Mouse (Mus musculus): ENCODE data around the gene Cldn3.

Cldn3 gene

GRCm38 (mm10) chr5:134998359-134998758, 12.3 kb downstream of the Cldn3 start:
- in situ Hi-C loops (cut with MboI; ENCODE audit: unreplicated experiment in 2 of 2), result no loop called here

GRCm38 (mm10) chr5:134999797-135000196, 13.8 kb downstream of the Cldn3 start:
- in situ Hi-C loops (cut with MboI; ENCODE audit: unreplicated experiment in 2 of 2), result no loop called here

GRCm38 (mm10) chr5:135000751-135001150, 14.7 kb downstream of the Cldn3 start:
- in situ Hi-C loops (cut with MboI; ENCODE audit: unreplicated experiment in 2 of 2), result no loop called here

- in situ Hi-C loops (cut with MboI; ENCODE audit: unreplicated experiment in 2 of 2), result no loop called here
Measured at GRCm38 (mm10) chr5:135001309-135001708, 15.3 kb downstream of the Cldn3 start.

GRCm38 (mm10) chr5:135002151-135002550, 16.1 kb downstream of the Cldn3 start:
- in situ Hi-C loops (cut with MboI; ENCODE audit: unreplicated experiment in 2 of 2), result no loop called here

- in situ Hi-C loops (cut with MboI; ENCODE audit: unreplicated experiment in 2 of 2), result no loop called here
Measured at GRCm38 (mm10) chr5:135007802-135008571, 22.0 kb downstream of the Cldn3 start.

- in situ Hi-C loops (cut with MboI; ENCODE audit: unreplicated experiment in 2 of 2), result no loop called here
Measured at GRCm38 (mm10) chr5:135008671-135009589, 22.9 kb downstream of the Cldn3 start, which contains the start of gene Abhd11. TSS of gene Abhd11 (plus strand) at chr5:135009152.

GRCm38 (mm10) chr5:135009590-135010319, 23.7 kb downstream of the Cldn3 start:
- in situ Hi-C loops (cut with MboI; ENCODE audit: unreplicated experiment in 2 of 2), result loop anchor here in 1 of 2 experiments (5.0 kb wide), 1 partner anchor 178 kb away; the partner anchor contains the start of gene Baz1b

- in situ Hi-C loops (cut with MboI; ENCODE audit: unreplicated experiment in 2 of 2), result loop anchor here in 1 of 2 experiments (5.0 kb wide), 1 partner anchor 177 kb away; the partner anchor contains the start of gene Baz1b
Measured at GRCm38 (mm10) chr5:135010320-135010709, 24.3 kb downstream of the Cldn3 start.

- in situ Hi-C loops (cut with MboI; ENCODE audit: unreplicated experiment in 2 of 2), result loop anchor here in 1 of 2 experiments (5.0 kb wide), 1 partner anchor 176 kb away; the partner anchor contains the start of gene Baz1b
Measured at GRCm38 (mm10) chr5:135010841-135011743, 25.1 kb downstream of the Cldn3 start.

GRCm38 (mm10) chr5:135011809-135012613, 26.0 kb downstream of the Cldn3 start:
- in situ Hi-C loops (cut with MboI; ENCODE audit: unreplicated experiment in 2 of 2), result loop anchor here in 1 of 2 experiments (5.0 kb wide), 1 partner anchor 175 kb away; the partner anchor contains the start of gene Baz1b

- in situ Hi-C loops (cut with MboI; ENCODE audit: unreplicated experiment in 2 of 2), result loop anchor here in 1 of 2 experiments (5.0 kb wide), 1 partner anchor 174 kb away; the partner anchor contains the start of gene Baz1b
Measured at GRCm38 (mm10) chr5:135012671-135013441, 26.8 kb downstream of the Cldn3 start.

- in situ Hi-C loops (cut with MboI; ENCODE audit: unreplicated experiment in 2 of 2), result loop anchor here (5.0 kb wide), 3 partner anchors 102 to 272 kb away; no protein-coding TSS in a partner anchor
Measured at GRCm38 (mm10) chr5:135015497-135015896, 29.5 kb downstream of the Cldn3 start.

- in situ Hi-C loops (cut with MboI; ENCODE audit: unreplicated experiment in 2 of 2), result loop anchor here (5.0 kb wide), 3 partner anchors 101 to 271 kb away; no protein-coding TSS in a partner anchor
Measured at GRCm38 (mm10) chr5:135016224-135016759, 30.3 kb downstream of the Cldn3 start.

- in situ Hi-C loops (cut with MboI; ENCODE audit: unreplicated experiment in 2 of 2), result loop anchor here (5.0 kb wide), 2 partner anchors 35 to 95 kb away; no protein-coding TSS in a partner anchor
Measured at GRCm38 (mm10) chr5:135021814-135022213, 35.8 kb downstream of the Cldn3 start.

GRCm38 (mm10) chr5:135023344-135024173, 37.5 kb downstream of the Cldn3 start, which contains the start of gene Stx1a:
TSS of gene Stx1a (plus strand) at chr5:135023482.
- in situ Hi-C loops (cut with MboI; ENCODE audit: unreplicated experiment in 2 of 2), result loop anchor here (5.0 kb wide), 2 partner anchors 34 to 94 kb away; no protein-coding TSS in a partner anchor

Measured in v-Abl transformed pro-B cells (cell line).